Mouse (Mus musculus) CH12.LX (cell line): ENCODE data around the gene Mgat3. TPM values are rescaled to one million over a fixed set of nuclear protein-coding genes. Genes with fewer than 3 reads are reported as not detected.

ENCODE experiments used
- DNase-seq: peaks from one replicate; pipeline ENCODE4 v3.0.0-alpha.2; 2013; ENCODE audit errors: extremely low read depth
- H3K27ac ChIP-seq: 2 replicates; pipeline ENCODE4 v1.5.1; 2012; ENCODE audit warnings: low read depth, mild to moderate bottlenecking, control low read depth, moderate library complexity; ENCODE audit not compliant: insufficient read depth
- H3K27me3 ChIP-seq: replicated peaks from 2 replicates; pipeline ENCODE3; 2012; ENCODE audit warnings: inconsistent platforms
- H3K36me3 ChIP-seq, 2 experiments: replicated peaks in 1 of 2; 2 replicates each; pipeline versions ENCODE3 to v1.6.1; 2012; ENCODE audit warnings: inconsistent platforms in 1 of 2, low read length in 1 of 2, mild to moderate bottlenecking in 1 of 2, mixed read lengths in 1 of 2, moderate library complexity in 1 of 2; ENCODE audit not compliant: control insufficient read depth in 1 of 2, insufficient read depth in 1 of 2
- H3K4me1 ChIP-seq, 2 experiments: 2 replicates each; pipeline ENCODE4 v1.6.1; 2012; ENCODE audit warnings: inconsistent platforms in 1 of 2, moderate library complexity in 1 of 2; ENCODE audit not compliant: insufficient read depth in 2 of 2, control insufficient read depth in 1 of 2
- H3K4me2 ChIP-seq: 2 replicates; pipeline ENCODE4 v1.6.1; 2012; ENCODE audit warnings: low read depth, mild to moderate bottlenecking, control low read depth; ENCODE audit not compliant: poor library complexity, insufficient read depth, severe bottlenecking
- H3K4me3 ChIP-seq, 3 experiments: fragments of 150-350 bp in 1 of 3; sonication (generic) in 1 of 3; replicated peaks in 1 of 3; 2 replicates each; pipeline versions ENCODE3 to v1.5.1; 2011 to 2012; ENCODE audit warnings: low read depth in 2 of 3, low read length in 2 of 3, mild to moderate bottlenecking in 2 of 3, moderate library complexity in 2 of 3, control low read depth in 1 of 3, improper control_type of control experiment in 1 of 3, inconsistent platforms in 1 of 3, mixed read lengths in 1 of 3; ENCODE audit not compliant: poor library complexity in 1 of 3
- H3K79me2 ChIP-seq: replicated peaks from 2 replicates; pipeline ENCODE4 v1.6.1; 2012; ENCODE audit warnings: mild to moderate bottlenecking, moderate library complexity; ENCODE audit not compliant: control insufficient read depth, poor library complexity, insufficient read depth, severe bottlenecking; ENCODE audit errors: extremely low read depth
- H3K9ac ChIP-seq: 2 replicates; pipeline ENCODE4 v1.6.1; 2012; ENCODE audit warnings: low read depth, mild to moderate bottlenecking, control low read depth, moderate library complexity; ENCODE audit not compliant: insufficient read depth
- H3K9me3 ChIP-seq: replicated peaks from 2 replicates; pipeline ENCODE3; 2012; ENCODE audit warnings: low read length, inconsistent platforms, mixed read lengths
- CTCF ChIP-seq, 2 experiments: IDR thresholded peaks in 1 of 2; conservative IDR thresholded peaks in 1 of 2; 2 replicates each; pipeline ENCODE4 v1.5.1; 2011 to 2012; ENCODE audit warnings: low read depth in 2 of 2, low read length in 2 of 2, improper control_type of control experiment in 1 of 2, inconsistent platforms in 1 of 2, mild to moderate bottlenecking in 1 of 2, moderate library complexity in 1 of 2
- EP300 ChIP-seq: IDR thresholded peaks from 2 replicates; pipeline ENCODE4 v1.6.1; 2011; ENCODE audit warnings: low read length, improper control_type of control experiment
- HCFC1 ChIP-seq: IDR thresholded peaks from 2 replicates; pipeline ENCODE4 v1.6.1; 2012; ENCODE audit warnings: low read depth, mild to moderate bottlenecking, inconsistent platforms, low read length, improper control_type of control experiment
- KAT2A ChIP-seq: IDR thresholded peaks from 2 replicates; pipeline ENCODE4 v1.6.1; 2012; ENCODE audit warnings: low read length, improper control_type of control experiment, inconsistent platforms; ENCODE audit not compliant: insufficient replicate concordance
- MAFK ChIP-seq: IDR thresholded peaks from 2 replicates; pipeline ENCODE4 v1.6.1; 2011; ENCODE audit warnings: low read length, improper control_type of control experiment; ENCODE audit not compliant: insufficient replicate concordance
- MAX ChIP-seq: IDR thresholded peaks from 2 replicates; pipeline ENCODE4 v1.6.1; 2011; ENCODE audit warnings: low read length, improper control_type of control experiment
- MAZ ChIP-seq: IDR thresholded peaks from 2 replicates; pipeline ENCODE4 v1.6.1; 2012; ENCODE audit warnings: low read depth, mild to moderate bottlenecking, inconsistent platforms, low read length, improper control_type of control experiment, moderate library complexity
- MEF2A ChIP-seq: IDR thresholded peaks from 2 replicates; pipeline ENCODE4 v1.6.1; 2014; ENCODE audit warnings: low read depth, mild to moderate bottlenecking, inconsistent platforms, low read length, improper control_type of control experiment, borderline replicate concordance
- MYC ChIP-seq: IDR thresholded peaks from 2 replicates; pipeline ENCODE4 v1.6.1; 2011; ENCODE audit warnings: low read depth, mild to moderate bottlenecking, improper control_type of control experiment, low read length
- NRF1 ChIP-seq: IDR thresholded peaks from 2 replicates; pipeline ENCODE4 v1.6.1; 2014; ENCODE audit warnings: low read depth, mild to moderate bottlenecking, inconsistent platforms, low read length, improper control_type of control experiment, moderate library complexity
- PAX5 ChIP-seq: IDR thresholded peaks from 2 replicates; pipeline ENCODE4 v1.6.1; 2012; ENCODE audit warnings: low read length, inconsistent platforms, mixed read lengths
- POLR2AphosphoS2 ChIP-seq: IDR thresholded peaks from 2 replicates; pipeline ENCODE4 v1.6.1; 2011; ENCODE audit warnings: low read depth, low read length, improper control_type of control experiment
- SIN3A ChIP-seq: IDR thresholded peaks from 2 replicates; pipeline ENCODE4 v1.6.1; 2012; ENCODE audit warnings: low read length, improper control_type of control experiment, inconsistent platforms
- TBP ChIP-seq: conservative IDR thresholded peaks from 2 replicates; pipeline ENCODE4 v1.6.1; 2011; ENCODE audit warnings: low read depth, low read length, improper control_type of control experiment
- USF2 ChIP-seq: conservative IDR thresholded peaks from 2 replicates; pipeline ENCODE4 v1.6.1; 2011; ENCODE audit warnings: low read depth, low read length, improper control_type of control experiment
- ZC3H11A ChIP-seq: IDR thresholded peaks from 2 replicates; pipeline ENCODE4 v1.6.1; 2012; ENCODE audit warnings: low read depth, mild to moderate bottlenecking, inconsistent platforms, low read length, improper control_type of control experiment
- ZKSCAN1 ChIP-seq: IDR thresholded peaks from 2 replicates; pipeline ENCODE4 v1.6.1; 2012; ENCODE audit warnings: low read depth, inconsistent platforms, low read length, improper control_type of control experiment, borderline replicate concordance
- dilution Hi-C: fragments of 300-500 bp; cut with MboI; formaldehyde crosslinking; loops from 2 replicates; pipeline ENCODE4 v1.14.3; 2020; ENCODE audit warnings: low sequenced_read_pairs; ENCODE audit not compliant: extremely low pct_unique_long_range_greater_than_20kb, extremely low pct_ligation_motif_present
- in situ Hi-C: fragments of 300-500 bp; cut with MboI; formaldehyde crosslinking; loops from 3 replicates; pipeline ENCODE4 v1.14.3; 2019; ENCODE audit warnings: low sequenced_read_pairs, low pct_ligation_motif_present, low pct_unique_long_range_greater_than_20kb, mixed read lengths
- polyA plus RNA-seq: library from polyadenylated mRNA; unstranded; fragments of >175 nt; gene quantifications from 2 replicates; pipeline ENCODE4 v1.2.1, GENCODE M21; 2012; ENCODE audit warnings: low read depth; ENCODE audit not compliant: insufficient read length
- total RNA-seq, 2 experiments: library from RNA; depleted of rRNA; stranded (reverse); fragments of 300-350 nt in 1 of 2; fragments of >200 nt in 1 of 2; gene quantifications; 2 replicates each; pipeline ENCODE4 v1.2.3; 2012 to 2014

Mgat3 gene
- total and polyA plus RNA-seq, 3 experiments = 0.09 to 0.36 (median 0.21) TPM

- peaks cover 76 to 98% of the 10 kb centered on the region in 2 experiments for H3K36me3 ChIP-seq
- no peak overlapping the region for H3K9ac ChIP-seq
- H3K27me3 ChIP-seq = no peaks in the 10 kb centered on the region
- H3K4me1 ChIP-seq = no peaks in the 10 kb centered on the region
- no peak overlapping the region for H3K27ac ChIP-seq
- DNase-seq = no peak
- in situ Hi-C loops = no loop called here
- dilution Hi-C loops = no loop called here
- H3K79me2 ChIP-seq = no peaks in the 10 kb centered on the region
- TF ChIP-seq MAX (no peak), MYC (no peak), TBP (no peak), PAX5 (no peak), MAZ (no peak), POLR2AphosphoS2 (no peak), HCFC1 (no peak), ZKSCAN1 (no peak)
- H3K4me3 ChIP-seq = no peak overlapping the region
- H3K9me3 ChIP-seq = no peaks in the 10 kb centered on the region
- no peak overlapping the region for H3K4me2 ChIP-seq
Observed at GRCm38 (mm10) chr15:80158001-80158706, 15.4 kb upstream of the Mgat3 start.

- Histone ChIP-seq H3K27ac (no peak overlapping the region), H3K36me3 (peaks cover 72 to 94% of the 10 kb centered on the region in 2 experiments), H3K4me2 (no peak overlapping the region), H3K79me2 (no peaks in the 10 kb centered on the region), H3K9ac (no peak overlapping the region), H3K27me3 (no peaks in the 10 kb centered on the region), H3K4me3 (no peak overlapping the region), H3K9me3 (no peaks in the 10 kb centered on the region), H3K4me1 (no peaks in the 10 kb centered on the region)
- DNase-seq = no peak
- dilution Hi-C loops (no loop called here), in situ Hi-C loops (no loop called here)
- TF ChIP-seq ZKSCAN1 (no peak), SIN3A (no peak), CTCF (conservative IDR thresholded peaks at IDR 0.05 in 1 of 2, IDR thresholded peaks at IDR 0.05 in 1 of 2; ENCODE audit: low read depth in 2 of 2, low read length in 2 of 2) (no peak), NRF1 (no peak), EP300 (no peak), KAT2A (no peak), MAFK (no peak), ZC3H11A (no peak), USF2 (no peak), MEF2A (no peak), MAZ (no peak)
Observed at GRCm38 (mm10) chr15:80158707-80159090, 14.8 kb upstream of the Mgat3 start.
